Mouse (Mus musculus): ENCODE data around the gene Sept6. TPM values are rescaled to one million over a fixed set of nuclear protein-coding genes. Genes with fewer than 3 reads are reported as not detected.
A peak's percentile ranks its signal among the peaks of the same experiment; 100 is the strongest.

Sept6 gene
- total and polyA plus RNA-seq, 3 experiments: 94.1 to 180 (median 98.8) TPM

- H3K9ac ChIP-seq (ENCODE audit: insufficient read depth, low read depth): peak overlapping the region; percentile 71; the same call in 1 of the 2 replicates
- H3K4me1 ChIP-seq (ENCODE audit: control insufficient read depth in 1 of 2, insufficient read depth in 2 of 2): peaks cover 9 to 19% of the 10 kb centered on the region in 2 experiments
- DNase-seq (ENCODE audit: extremely low read depth): no peak
- TF ChIP-seq SMC3 (IDR thresholded peaks at IDR 0.05; ENCODE audit: low read depth, low read length) (no peak), ZNF384 (IDR thresholded peaks at IDR 0.05; ENCODE audit: low read depth, low read length) (no peak), CHD2 (IDR thresholded peaks at IDR 0.05; ENCODE audit: low read length) (no peak), POLR2A (IDR thresholded peaks at IDR 0.05; ENCODE audit: low read depth, low read length) (no peak), MAZ (IDR thresholded peaks at IDR 0.05; ENCODE audit: low read depth, low read length) (no peak), ZC3H11A (IDR thresholded peaks at IDR 0.05; ENCODE audit: low read depth, low read length) (no peak), JUN (IDR thresholded peaks at IDR 0.05; ENCODE audit: insufficient read depth, low read depth, low read length) (no peak), UBTF (IDR thresholded peaks at IDR 0.05; ENCODE audit: low read depth, low read length) (no peak), SIN3A (IDR thresholded peaks at IDR 0.05; ENCODE audit: low read length) (no peak), CTCF (conservative IDR thresholded peaks at IDR 0.05 in 1 of 2, IDR thresholded peaks at IDR 0.05 in 1 of 2; ENCODE audit: low read depth in 2 of 2, low read length in 2 of 2) (no peak), KAT2A (IDR thresholded peaks at IDR 0.05; ENCODE audit: insufficient replicate concordance, low read length) (no peak), TBP (conservative IDR thresholded peaks at IDR 0.05; ENCODE audit: low read depth, low read length) (no peak), JUND (conservative IDR thresholded peaks at IDR 0.05; ENCODE audit: low read depth, low read length) (no peak), GABPA (IDR thresholded peaks at IDR 0.05; ENCODE audit: insufficient replicate concordance, low read depth, low read length) (no peak), NRF1 (IDR thresholded peaks at IDR 0.05; ENCODE audit: low read depth, low read length) (no peak), ZKSCAN1 (IDR thresholded peaks at IDR 0.05; ENCODE audit: borderline replicate concordance, low read depth, low read length) (no peak)
- no peaks in the 10 kb centered on the region for H3K27me3 ChIP-seq (replicated peaks)
- H3K36me3 ChIP-seq (replicated peaks in 1 of 2; ENCODE audit: control insufficient read depth in 1 of 2, insufficient read depth in 1 of 2, low read length in 1 of 2): no peaks in the 10 kb centered on the region
- no peaks in the 10 kb centered on the region for H3K9me3 ChIP-seq (replicated peaks; ENCODE audit: low read length)
- no peak overlapping the region for H3K4me3 ChIP-seq (replicated peaks in 1 of 3; ENCODE audit: low read depth in 2 of 3, low read length in 2 of 3, poor library complexity in 1 of 3)
- in situ Hi-C loops (cut with MboI; ENCODE audit: low pct_ligation_motif_present, low pct_unique_long_range_greater_than_20kb, low sequenced_read_pairs): no loop called here
- peaks cover 68% of the 10 kb centered on the region for H3K79me2 ChIP-seq (replicated peaks; ENCODE audit: control insufficient read depth, extremely low read depth, insufficient read depth, poor library complexity, severe bottlenecking)
- peak overlapping the region; percentile 90 for H3K27ac ChIP-seq (ENCODE audit: insufficient read depth, low read depth)
- dilution Hi-C loops (cut with MboI; ENCODE audit: extremely low pct_ligation_motif_present, extremely low pct_unique_long_range_greater_than_20kb, low sequenced_read_pairs): no loop called here
- peak overlapping the region; percentile 71 for H3K4me2 ChIP-seq (ENCODE audit: insufficient read depth, low read depth, poor library complexity, severe bottlenecking)
Measured at GRCm38 (mm10) chrX:36985041-36985440, 6.6 kb downstream of the Sept6 start.

- H3K79me2 ChIP-seq (replicated peaks; ENCODE audit: control insufficient read depth, extremely low read depth, insufficient read depth, poor library complexity, severe bottlenecking): peaks cover 72% of the 10 kb centered on the region
- H3K9ac ChIP-seq (ENCODE audit: insufficient read depth, low read depth): peak overlapping the region; percentile 71
- H3K27me3 ChIP-seq (replicated peaks): no peaks in the 10 kb centered on the region
- in situ Hi-C loops (cut with MboI; ENCODE audit: low pct_ligation_motif_present, low pct_unique_long_range_greater_than_20kb, low sequenced_read_pairs) (no loop called here), dilution Hi-C loops (cut with MboI; ENCODE audit: extremely low pct_ligation_motif_present, extremely low pct_unique_long_range_greater_than_20kb, low sequenced_read_pairs) (no loop called here)
- peaks cover 8 to 21% of the 10 kb centered on the region in 2 experiments for H3K4me1 ChIP-seq (ENCODE audit: control insufficient read depth in 1 of 2, insufficient read depth in 2 of 2)
- peak overlapping the region; percentile 97 for H3K27ac ChIP-seq (ENCODE audit: insufficient read depth, low read depth)
- peak overlapping the region; percentile 20 to 44 (median 30) for H3K4me3 ChIP-seq (replicated peaks in 1 of 3; ENCODE audit: low read depth in 2 of 3, low read length in 2 of 3, poor library complexity in 1 of 3)
- H3K36me3 ChIP-seq (replicated peaks in 1 of 2; ENCODE audit: control insufficient read depth in 1 of 2, insufficient read depth in 1 of 2, low read length in 1 of 2): no peaks in the 10 kb centered on the region
- DNase-seq (ENCODE audit: extremely low read depth): peak; percentile 78
- no peaks in the 10 kb centered on the region for H3K9me3 ChIP-seq (replicated peaks; ENCODE audit: low read length)
- peak overlapping the region; percentile 78 for H3K4me2 ChIP-seq (ENCODE audit: insufficient read depth, low read depth, poor library complexity, severe bottlenecking)
- no peak for TF ChIP-seq E2F4 (IDR thresholded peaks at IDR 0.05; ENCODE audit: insufficient replicate concordance, low read depth, low read length)
- peak; percentile 58; the same call in 1 of the 2 replicates for TF ChIP-seq MYC (IDR thresholded peaks at IDR 0.05; ENCODE audit: low read depth, low read length)
- no peak for TF ChIP-seq JUND (conservative IDR thresholded peaks at IDR 0.05; ENCODE audit: low read depth, low read length)
- TF ChIP-seq UBTF (IDR thresholded peaks at IDR 0.05; ENCODE audit: low read depth, low read length): no peak
- no peak for TF ChIP-seq JUN (IDR thresholded peaks at IDR 0.05; ENCODE audit: insufficient read depth, low read depth, low read length)
- TF ChIP-seq EP300 (IDR thresholded peaks at IDR 0.05; ENCODE audit: low read length): peak; percentile 57
- TF ChIP-seq MAFK (IDR thresholded peaks at IDR 0.05; ENCODE audit: insufficient replicate concordance, low read length): 0 out of 2 replicates have a peak, but pooled peaks have one; percentile 36
- peak; percentile 98 for TF ChIP-seq ZNF384 (IDR thresholded peaks at IDR 0.05; ENCODE audit: low read depth, low read length)
- TF ChIP-seq MAX (IDR thresholded peaks at IDR 0.05; ENCODE audit: low read length): no peak; the same call in 1 of the 2 replicates
- TF ChIP-seq BHLHE40 (IDR thresholded peaks at IDR 0.05; ENCODE audit: low read depth, low read length): peak; percentile 77
- no peak for TF ChIP-seq POLR2AphosphoS2 (IDR thresholded peaks at IDR 0.05; ENCODE audit: low read depth, low read length)
- TF ChIP-seq SIN3A (IDR thresholded peaks at IDR 0.05; ENCODE audit: low read length): 0 out of 2 replicates have a peak, but pooled peaks have one; percentile 37
- peak; percentile 15; the same call in 1 of the 2 replicates for TF ChIP-seq CHD2 (IDR thresholded peaks at IDR 0.05; ENCODE audit: low read length)
- TF ChIP-seq HCFC1 (IDR thresholded peaks at IDR 0.05; ENCODE audit: low read depth, low read length): peak; percentile 51; the same call in 1 of the 2 replicates
- TF ChIP-seq ETS1 (conservative IDR thresholded peaks at IDR 0.05; ENCODE audit: low read depth, low read length): peak; percentile 69
- TF ChIP-seq TCF12 (IDR thresholded peaks at IDR 0.05; ENCODE audit: low read depth, low read length): peak; percentile 73
- TF ChIP-seq ZMIZ1 (IDR thresholded peaks at IDR 0.05; ENCODE audit: low read depth, low read length): peak; percentile 74
- TF ChIP-seq POLR2A (IDR thresholded peaks at IDR 0.05; ENCODE audit: low read depth, low read length): peak; percentile 35; the same call in 1 of the 2 replicates
- TF ChIP-seq IRF4 (IDR thresholded peaks at IDR 0.05; ENCODE audit: low read depth, low read length): peak; percentile 10; the same call in 1 of the 2 replicates
- no peak for TF ChIP-seq RAD21 (IDR thresholded peaks at IDR 0.05; ENCODE audit: low read depth, low read length)
- TF ChIP-seq MEF2A (IDR thresholded peaks at IDR 0.05; ENCODE audit: borderline replicate concordance, low read depth, low read length): peak; percentile 25; the same call in 1 of the 2 replicates
- TF ChIP-seq KAT2A (IDR thresholded peaks at IDR 0.05; ENCODE audit: insufficient replicate concordance, low read length): no peak
Measured at GRCm38 (mm10) chrX:36983654-36984311, 7.8 kb downstream of the Sept6 start.

Data from CH12.LX (cell line).